Mouse (Mus musculus): ENCODE data around the gene Ppp4r1.

DNA sequence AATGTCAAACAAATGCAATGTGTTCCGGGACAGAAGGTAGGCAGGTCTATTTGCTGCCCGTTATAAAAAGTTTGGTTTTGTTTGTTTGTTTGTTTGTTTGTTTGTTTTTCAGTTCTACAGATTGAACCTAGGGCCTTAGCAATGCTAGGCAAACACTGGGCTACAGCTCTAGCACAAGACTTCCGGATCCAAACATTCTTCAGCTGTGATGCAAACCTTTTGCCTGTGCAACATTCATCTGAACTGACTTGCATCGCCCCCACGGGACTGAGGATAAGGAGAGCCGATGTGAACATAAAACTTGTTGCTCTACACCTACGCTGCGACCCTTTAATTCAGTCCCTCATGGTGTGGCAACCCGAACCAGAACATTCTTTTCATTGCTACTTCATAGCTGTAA lies 104.2 kb downstream of the Ppp4r1 start:
- TF ChIP-seq POLR2A (IDR thresholded peaks at IDR 0.05; ENCODE audit: borderline replicate concordance, extremely low read depth, low read depth, low read length): no peak
- no peak for TF ChIP-seq CTCF (IDR thresholded peaks at IDR 0.05; ENCODE audit: insufficient read depth, low read length)

All from lung, adult 2 months (tissue).